Mouse (Mus musculus): ENCODE results near the gene Klkb1.

DNA sequence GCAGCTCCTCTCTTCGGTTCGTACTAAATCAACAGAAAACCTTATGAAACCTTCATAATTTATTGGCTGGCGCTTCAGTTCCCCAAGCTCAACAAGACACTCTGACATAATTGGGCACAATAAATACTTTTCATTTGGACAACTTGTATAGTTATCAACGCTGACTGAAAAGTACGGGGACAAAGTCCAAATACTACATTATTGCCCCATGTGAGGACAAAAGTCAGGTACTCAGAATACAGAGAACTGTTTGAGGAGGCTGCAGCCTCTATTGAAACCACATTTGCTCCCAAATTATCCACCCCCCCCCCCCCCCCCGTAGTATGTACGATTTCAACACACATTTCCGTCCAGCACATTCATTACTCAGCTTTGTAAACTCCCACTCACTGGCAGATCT, 55.3 kb downstream of the Klkb1 start:
- TF ChIP-seq MYOD1 (IDR thresholded peaks at IDR 0.05; ENCODE audit: control insufficient read depth, insufficient read length, low read depth) (no peak), CTCF (IDR thresholded peaks at IDR 0.05; ENCODE audit: control insufficient read depth, insufficient read depth, insufficient read length) (no peak)
